Mouse (Mus musculus): ENCODE results near the gene Sema3a. TPM values are rescaled to one million over a fixed set of nuclear protein-coding genes. Genes with fewer than 3 reads are reported as not detected.

Gene Sema3a
- polyA plus RNA-seq, 1 experiment: 7.2 TPM

GRCm38 (mm10) chr5:13428702-13429101, 303.5 kb downstream of the Sema3a start:
- Histone ChIP-seq H3K4me1 (ENCODE audit: control insufficient read depth, insufficient read depth, low read length) (peaks cover 2% of the 10 kb centered on the region; the same call in 1 of the 2 replicates), H3K27ac (ENCODE audit: insufficient read depth, low read length) (no peak overlapping the region), H3K27me3 (ENCODE audit: control insufficient read depth, insufficient read depth, low read length) (no peaks in the 10 kb centered on the region), H3K4me3 (replicated peaks; ENCODE audit: insufficient read depth, low read depth, low read length) (no peak overlapping the region)
- whole genome bisulfite sequencing: 0% methylated on average over 1 of the region's 1 CpGs
- peak in 1 of 2 experiments; percentile 31 for DNase-seq
- TF ChIP-seq POLR2A (IDR thresholded peaks at IDR 0.05; ENCODE audit: borderline replicate concordance, insufficient read depth, low read length): no peak
- TF ChIP-seq CTCF (IDR thresholded peaks at IDR 0.05; ENCODE audit: borderline replicate concordance, insufficient read depth, low read depth, low read length): no peak

DNA sequence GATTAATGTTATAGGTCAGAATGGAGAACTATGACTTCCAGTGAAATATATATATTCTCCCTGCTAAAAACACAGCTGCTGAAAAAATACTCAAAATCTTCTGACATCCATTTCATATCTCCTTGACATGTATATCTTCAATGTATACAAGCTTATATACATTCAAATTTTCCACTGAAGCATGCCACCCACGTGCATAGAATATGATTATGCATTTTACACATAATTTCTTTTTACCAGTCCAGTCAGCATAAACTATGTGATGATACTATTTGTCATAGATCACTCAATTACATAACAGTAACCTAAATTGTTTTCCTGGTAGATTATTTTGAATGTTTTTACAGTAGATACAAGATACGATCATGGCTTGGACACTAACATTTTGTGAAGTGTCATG, 306.6 kb downstream of the Sema3a start:
- TF ChIP-seq CTCF (IDR thresholded peaks at IDR 0.05; ENCODE audit: borderline replicate concordance, insufficient read depth, low read depth, low read length) (no peak), POLR2A (IDR thresholded peaks at IDR 0.05; ENCODE audit: borderline replicate concordance, insufficient read depth, low read length) (no peak)
- no peaks in the 10 kb centered on the region for H3K27me3 ChIP-seq (ENCODE audit: control insufficient read depth, insufficient read depth, low read length)
- no peak overlapping the region for H3K27ac ChIP-seq (ENCODE audit: insufficient read depth, low read length)
- 92% methylated on average over 2 of the region's 2 CpGs for WGBS
- no peak for DNase-seq
- H3K4me1 ChIP-seq (ENCODE audit: control insufficient read depth, insufficient read depth, low read length): peaks cover 2% of the 10 kb centered on the region; the same call in 1 of the 2 replicates
- no peak overlapping the region for H3K4me3 ChIP-seq (replicated peaks; ENCODE audit: insufficient read depth, low read depth, low read length)

- Histone ChIP-seq H3K4me3 (replicated peaks; ENCODE audit: insufficient read depth, low read depth, low read length) (no peak overlapping the region), H3K27ac (ENCODE audit: insufficient read depth, low read length) (no peak overlapping the region), H3K4me1 (ENCODE audit: control insufficient read depth, insufficient read depth, low read length) (peaks cover 2% of the 10 kb centered on the region; the same call in 1 of the 2 replicates), H3K27me3 (ENCODE audit: control insufficient read depth, insufficient read depth, low read length) (no peaks in the 10 kb centered on the region)
- 84% methylated on average over 3 of the region's 3 CpGs for WGBS
- no peak for TF ChIP-seq POLR2A (IDR thresholded peaks at IDR 0.05; ENCODE audit: borderline replicate concordance, insufficient read depth, low read length)
- TF ChIP-seq CTCF (IDR thresholded peaks at IDR 0.05; ENCODE audit: borderline replicate concordance, insufficient read depth, low read depth, low read length): no peak
- DNase-seq: no peak
Observed at GRCm38 (mm10) chr5:13432574-13432973, 307.4 kb downstream of the Sema3a start.

DNA sequence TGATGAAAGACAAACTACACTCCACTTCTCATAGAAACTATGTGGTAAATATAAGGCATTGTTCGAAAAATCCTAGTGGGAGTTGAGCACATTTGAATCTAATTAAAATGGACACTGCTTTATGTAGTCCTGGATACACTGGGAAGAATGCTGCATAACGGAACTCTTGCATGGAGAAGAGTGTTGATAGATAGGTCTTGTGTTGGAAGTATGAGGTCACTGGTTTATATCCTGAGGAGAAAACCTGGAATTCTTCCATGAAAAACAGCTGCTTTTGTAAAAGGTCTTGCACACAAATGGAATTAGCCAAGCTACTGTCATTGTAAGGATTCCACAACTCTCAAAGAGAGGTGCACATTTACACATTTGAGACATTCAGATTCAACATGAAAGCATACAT, 308.1 kb downstream of the Sema3a start:
- no peak overlapping the region for H3K27ac ChIP-seq (ENCODE audit: insufficient read depth, low read length)
- DNase-seq: no peak
- 54% methylated on average over 2 of the region's 2 CpGs for WGBS
- no peaks in the 10 kb centered on the region for H3K4me1 ChIP-seq (ENCODE audit: control insufficient read depth, insufficient read depth, low read length)
- no peaks in the 10 kb centered on the region for H3K27me3 ChIP-seq (ENCODE audit: control insufficient read depth, insufficient read depth, low read length)
- H3K4me3 ChIP-seq (replicated peaks; ENCODE audit: insufficient read depth, low read depth, low read length): no peak overlapping the region
- TF ChIP-seq CTCF (IDR thresholded peaks at IDR 0.05; ENCODE audit: borderline replicate concordance, insufficient read depth, low read depth, low read length) (no peak), POLR2A (IDR thresholded peaks at IDR 0.05; ENCODE audit: borderline replicate concordance, insufficient read depth, low read length) (no peak)

- DNase-seq: no peak
- Histone ChIP-seq H3K4me3 (replicated peaks; ENCODE audit: insufficient read depth, low read depth, low read length) (no peak overlapping the region), H3K27me3 (ENCODE audit: control insufficient read depth, insufficient read depth, low read length) (no peaks in the 10 kb centered on the region), H3K4me1 (ENCODE audit: control insufficient read depth, insufficient read depth, low read length) (no peaks in the 10 kb centered on the region), H3K27ac (ENCODE audit: insufficient read depth, low read length) (no peak overlapping the region)
- TF ChIP-seq POLR2A (IDR thresholded peaks at IDR 0.05; ENCODE audit: borderline replicate concordance, insufficient read depth, low read length) (no peak), CTCF (IDR thresholded peaks at IDR 0.05; ENCODE audit: borderline replicate concordance, insufficient read depth, low read depth, low read length) (no peak)
Observed at GRCm38 (mm10) chr5:13441112-13441511, 315.9 kb downstream of the Sema3a start.

DNA sequence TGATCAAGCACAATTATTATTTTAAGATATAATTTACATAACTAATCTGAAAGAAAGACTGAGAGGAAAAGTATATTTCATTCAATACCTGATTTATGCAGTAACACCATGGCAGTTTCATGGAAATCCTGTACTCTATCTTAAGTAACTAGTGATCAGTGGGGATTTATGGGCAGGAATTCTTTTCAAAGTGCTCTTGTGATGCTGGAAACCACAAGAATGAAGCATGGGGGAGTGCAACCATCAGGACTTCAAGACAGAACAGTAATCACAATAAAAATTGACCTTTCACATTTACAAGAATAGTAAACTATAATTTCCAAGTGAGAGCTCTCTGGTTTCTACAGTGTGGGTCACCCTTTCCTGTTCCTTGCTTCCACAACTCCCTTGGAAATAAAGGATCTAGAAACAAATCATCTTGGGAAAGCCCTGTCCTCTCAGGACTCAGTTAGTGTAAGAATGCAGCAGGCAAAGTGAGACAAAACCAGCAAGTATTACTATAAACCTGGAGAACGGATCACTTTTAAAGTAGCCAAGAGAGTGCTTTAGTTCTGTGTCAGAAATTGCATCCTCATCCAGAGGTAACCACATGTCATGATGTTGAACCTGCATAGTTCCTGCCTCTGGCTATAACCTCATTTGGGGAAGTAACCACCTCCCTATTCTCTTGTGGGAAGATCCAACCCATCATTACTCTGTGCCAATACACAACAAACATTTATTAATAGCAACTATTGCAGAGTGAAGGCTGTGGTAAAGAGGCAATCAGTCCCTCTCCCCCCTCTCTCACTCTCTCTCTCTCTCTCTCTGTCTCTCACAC, 335.2 kb downstream of the Sema3a start:
- DNase-seq: no peak
- no peak for TF ChIP-seq POLR2A (IDR thresholded peaks at IDR 0.05; ENCODE audit: borderline replicate concordance, insufficient read depth, low read length)
- TF ChIP-seq CTCF (IDR thresholded peaks at IDR 0.05; ENCODE audit: borderline replicate concordance, insufficient read depth, low read depth, low read length): no peak
- no peaks in the 10 kb centered on the region for H3K4me1 ChIP-seq (ENCODE audit: control insufficient read depth, insufficient read depth, low read length)
- 89% methylated on average over 1 of the region's 1 CpGs for WGBS
- H3K27me3 ChIP-seq (ENCODE audit: control insufficient read depth, insufficient read depth, low read length): no peaks in the 10 kb centered on the region
- H3K4me3 ChIP-seq (replicated peaks; ENCODE audit: insufficient read depth, low read depth, low read length): no peak overlapping the region
- H3K27ac ChIP-seq (ENCODE audit: insufficient read depth, low read length): no peak overlapping the region

DNA sequence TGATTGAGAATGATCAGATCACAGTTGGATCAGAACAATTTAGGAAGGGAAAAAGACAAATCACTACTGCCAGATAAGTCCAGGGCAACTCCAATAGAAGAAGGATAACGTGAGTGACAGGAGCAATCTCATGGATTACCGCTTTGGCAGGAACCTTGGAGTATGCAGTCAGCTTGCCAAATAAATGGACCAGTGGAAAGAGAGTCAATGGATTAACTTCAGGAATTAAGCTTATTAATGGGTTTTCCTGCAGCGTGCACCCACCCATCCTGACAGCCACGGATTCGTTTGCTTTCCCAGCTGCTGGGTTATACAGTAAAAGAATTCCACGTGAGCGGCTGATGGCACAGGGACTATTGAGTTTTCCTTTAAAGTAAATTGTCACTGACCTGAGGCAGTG, 343.6 kb downstream of the Sema3a start:
- DNase-seq: peak in 1 of 2 experiments; percentile 5
- Histone ChIP-seq H3K4me1 (ENCODE audit: control insufficient read depth, insufficient read depth, low read length) (no peaks in the 10 kb centered on the region; the same call in 1 of the 2 replicates), H3K27me3 (ENCODE audit: control insufficient read depth, insufficient read depth, low read length) (no peaks in the 10 kb centered on the region), H3K4me3 (replicated peaks; ENCODE audit: insufficient read depth, low read depth, low read length) (no peak overlapping the region), H3K27ac (ENCODE audit: insufficient read depth, low read length) (no peak overlapping the region)
- WGBS: 51% methylated on average over 7 of the region's 7 CpGs
- TF ChIP-seq CTCF (IDR thresholded peaks at IDR 0.05; ENCODE audit: borderline replicate concordance, insufficient read depth, low read depth, low read length): no peak
- no peak for TF ChIP-seq POLR2A (IDR thresholded peaks at IDR 0.05; ENCODE audit: borderline replicate concordance, insufficient read depth, low read length)

- 27% methylated on average over 5 of the region's 5 CpGs for WGBS
- no peak for TF ChIP-seq CTCF (IDR thresholded peaks at IDR 0.05; ENCODE audit: borderline replicate concordance, insufficient read depth, low read depth, low read length)
- TF ChIP-seq POLR2A (IDR thresholded peaks at IDR 0.05; ENCODE audit: borderline replicate concordance, insufficient read depth, low read length): no peak
- DNase-seq: peak in 1 of 2 experiments; percentile 5
Observed at GRCm38 (mm10) chr5:13469401-13469800, 344.2 kb downstream of the Sema3a start.

More at GRCm38 (mm10) chr5:13469401-13469800, 344.2 kb downstream of the Sema3a start:
- Histone ChIP-seq H3K27me3 (ENCODE audit: control insufficient read depth, insufficient read depth, low read length) (no peaks in the 10 kb centered on the region), H3K4me1 (ENCODE audit: control insufficient read depth, insufficient read depth, low read length) (no peaks in the 10 kb centered on the region; the same call in 1 of the 2 replicates), H3K4me3 (replicated peaks; ENCODE audit: insufficient read depth, low read depth, low read length) (no peak overlapping the region), H3K27ac (ENCODE audit: insufficient read depth, low read length) (no peak overlapping the region)

Measured in cerebellum, adult 2 months (tissue).